20 mouse cellular contexts compared by ENCODE assay signal in genomic region chr1:105280160-105280559, GRCm38 (mm10).
"Had no signal": no experiment of that assay in that cellular context is flagged by ENCODE, and none has a peak within 500 bp of the region (broad histone marks: within the 10 kb centered on the region; RNA-seq: fewer than 3 reads in every experiment).

No protein-coding gene starts in this region.

- H3K4me3 ChIP-seq: liver, embryonic 15.5 days; midbrain, embryonic 10.5 days; midbrain, embryonic 12.5 days; myocyte; neural tube, embryonic 13.5 days; neural tube, embryonic 15.5 days had no signal

- ATAC-seq: liver, postnatal 0 days; lung, postnatal 0 days; midbrain, embryonic 16.5 days had no signal

- H3K4me1 ChIP-seq: liver, embryonic 15.5 days; midbrain, embryonic 10.5 days; midbrain, embryonic 12.5 days had no signal

- H3K36me3 ChIP-seq: liver, embryonic 15.5 days had no signal

- H3K4me2 ChIP-seq: liver, embryonic 15.5 days; midbrain, embryonic 12.5 days; neural tube, embryonic 13.5 days; neural tube, embryonic 15.5 days had no signal

- H3K9ac ChIP-seq: liver, embryonic 15.5 days; liver, postnatal 0 days; midbrain, embryonic 12.5 days; neural tube, embryonic 13.5 days; neural tube, embryonic 15.5 days had no signal

- H3K9me3 ChIP-seq: liver, embryonic 15.5 days; midbrain, embryonic 10.5 days; midbrain, embryonic 12.5 days; neural tube, embryonic 13.5 days; neural tube, embryonic 15.5 days had no signal

- H3K27me3 ChIP-seq: liver, embryonic 15.5 days; midbrain, embryonic 12.5 days; neural tube, embryonic 13.5 days; neural tube, embryonic 15.5 days had no signal

- H3K27ac ChIP-seq: liver, embryonic 15.5 days; macrophage; midbrain, embryonic 10.5 days; midbrain, embryonic 12.5 days; neural tube, embryonic 13.5 days; neural tube, embryonic 15.5 days had no signal

- DNase-seq: liver, postnatal 0 days; lung, adult 2 months; midbrain, embryonic 14.5 days; retina, postnatal 1 day; right cerebral cortex, adult 18-20 months; right cerebral cortex, postnatal 25 days; right cerebral cortex, postnatal 4 days; spleen, adult 18-20 months; thymus, adult 18-20 months; thymus, postnatal 14 days; thymus, postnatal 36 days had no signal
